Mouse (Mus musculus) cerebellum, adult 18-20 months (tissue): Measurements from ENCODE around the gene Fuca1.

Source experiments
- DNase-seq, 2 experiments: peaks; one replicate each; pipeline ENCODE4 v3.0.0; 2021

Gene Fuca1

DNA sequence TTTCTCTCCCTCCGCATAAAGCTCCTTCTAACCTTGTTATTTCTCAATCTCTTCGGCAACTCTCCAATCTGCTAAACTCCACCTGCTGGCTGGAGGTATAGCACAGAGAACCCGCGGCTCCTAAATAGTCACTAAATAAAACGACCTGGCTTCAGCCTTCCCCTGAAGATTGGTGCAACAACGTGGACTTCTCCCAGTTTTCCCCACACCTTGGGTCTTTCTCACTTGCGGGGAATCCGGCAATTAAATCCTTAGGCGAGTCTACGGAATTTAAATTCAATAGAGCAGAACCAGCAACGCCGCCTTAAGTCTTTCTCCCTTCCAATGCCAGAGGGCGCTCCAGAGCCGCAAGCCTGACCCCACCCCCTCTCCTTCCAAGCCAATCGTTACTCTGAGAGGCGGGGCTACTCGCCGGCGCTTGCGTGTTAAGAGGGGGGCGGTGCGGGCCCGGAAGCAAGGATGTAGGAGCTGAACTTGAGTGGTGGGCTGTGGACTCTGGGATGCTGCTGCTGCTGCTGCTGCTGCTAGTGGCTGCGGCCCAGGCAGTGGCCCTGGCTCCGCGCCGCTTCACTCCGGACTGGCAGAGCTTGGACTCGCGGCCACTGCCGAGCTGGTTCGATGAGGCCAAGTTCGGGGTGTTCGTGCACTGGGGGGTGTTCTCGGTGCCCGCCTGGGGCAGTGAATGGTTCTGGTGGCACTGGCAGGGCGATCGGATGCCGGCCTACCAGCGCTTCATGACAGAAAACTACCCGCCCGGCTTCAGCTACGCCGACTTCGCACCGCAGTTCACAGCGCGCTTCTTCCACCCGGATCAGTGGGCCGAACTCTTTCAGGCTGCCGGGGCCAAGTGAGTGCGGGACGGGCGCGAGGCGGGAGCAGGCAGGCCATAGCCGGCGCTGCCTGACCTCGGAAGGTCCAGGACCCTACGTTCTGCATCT is at the start of gene Fuca1:
Gene Fuca1 (plus strand): TSS at position 432 of the 938 bp plus-strand sequence.
- DNase-seq = peak; percentile 95 to 97

DNA sequence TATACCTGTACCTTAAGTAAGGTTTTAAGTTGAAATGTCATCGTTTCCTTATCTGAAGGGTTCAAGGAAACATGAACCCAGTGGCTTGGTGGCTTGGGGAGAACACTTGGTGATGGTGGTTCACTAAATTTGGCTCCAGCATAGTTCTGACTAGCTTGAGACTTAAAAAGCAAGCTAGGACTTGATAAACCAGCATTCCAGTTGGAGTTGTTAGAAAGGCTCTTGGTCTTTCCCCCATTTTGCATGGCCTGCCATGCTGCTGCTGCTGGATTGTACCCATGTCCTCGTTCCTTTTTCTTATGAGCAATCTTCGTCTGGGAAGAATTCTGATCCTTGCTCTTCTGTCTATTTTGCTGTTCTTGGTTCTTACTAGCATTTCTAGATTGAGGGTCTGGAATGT is 48.5 kb upstream of the Fuca1 start:
- no peak for DNase-seq

GRCm38 (mm10) chr4:135872589-135873391 is 47.7 kb upstream of the Fuca1 start:
- DNase-seq = no peak

DNA sequence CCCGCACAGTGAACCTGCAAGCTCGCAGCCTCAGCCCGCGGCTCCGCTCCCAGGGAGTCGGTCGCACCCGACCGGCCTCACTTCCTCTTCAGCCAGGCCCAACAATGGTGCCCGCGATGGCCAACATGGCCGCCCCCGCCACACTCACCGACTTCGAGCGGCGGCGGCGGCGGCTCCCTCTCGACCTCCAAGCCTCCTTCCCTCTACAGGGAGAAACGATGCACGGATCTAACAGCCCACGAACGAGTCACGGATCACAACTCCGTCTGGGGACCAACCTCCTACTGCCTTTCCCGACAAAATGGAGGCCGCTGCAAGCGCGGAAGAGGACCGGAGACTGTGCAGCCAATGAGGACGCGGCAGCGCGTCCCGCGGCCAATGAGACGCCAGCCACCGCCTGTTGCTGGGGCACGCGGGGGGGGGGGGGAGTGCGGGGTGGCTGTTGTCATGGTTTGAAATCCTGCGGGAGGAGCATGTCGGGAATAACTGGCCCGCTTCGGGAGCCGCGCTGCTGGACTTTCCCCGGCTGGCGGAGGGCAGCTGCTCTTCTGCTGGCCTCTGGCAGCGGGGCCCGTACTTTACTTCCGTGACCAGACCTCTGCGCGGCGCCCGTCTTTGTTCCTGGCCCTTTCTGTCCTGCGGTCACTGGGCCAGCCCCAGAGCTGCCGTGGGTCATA is 46.9 kb upstream of the Fuca1 start, which contains the start of gene Pnrc2:
Gene Pnrc2 (minus strand): TSS at position 325 of the 677 bp plus-strand sequence.
- peak; percentile 87 to 90 for DNase-seq

GRCm38 (mm10) chr4:135874564-135875535 is 45.7 kb upstream of the Fuca1 start:
- no peak for DNase-seq

GRCm38 (mm10) chr4:135875546-135875945 is 45.0 kb upstream of the Fuca1 start:
- DNase-seq = no peak

- DNase-seq = peak; percentile 18 to 34
These were observed 44.4 kb upstream of the Fuca1 start for GRCm38 (mm10) chr4:135875991-135876582.

DNA sequence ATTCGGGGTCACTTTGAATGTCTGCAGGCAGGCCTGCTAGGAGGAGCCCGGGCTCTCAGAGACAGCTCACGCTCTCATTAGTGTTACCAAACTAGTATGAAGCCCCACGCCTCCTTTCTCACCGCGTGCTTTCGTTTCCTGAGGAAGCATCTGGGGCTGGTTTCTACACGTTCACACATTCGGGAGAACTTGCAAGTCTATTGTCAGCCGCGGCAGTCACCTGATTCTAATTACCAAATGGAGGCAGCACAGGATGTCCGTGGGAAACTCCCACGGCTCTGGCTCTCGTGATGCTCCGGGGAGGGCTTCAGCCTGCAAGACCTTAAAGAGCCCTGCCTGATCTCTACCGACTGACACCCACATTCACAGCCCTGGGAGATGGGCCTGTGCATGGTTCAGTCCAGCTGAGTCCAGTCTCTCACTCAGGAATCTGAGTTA is 43.9 kb upstream of the Fuca1 start:
- peak; percentile 63 to 65 for DNase-seq

GRCm38 (mm10) chr4:135877742-135878141 is 42.8 kb upstream of the Fuca1 start:
- peak in 1 of 2 experiments; percentile 21 for DNase-seq

DNA sequence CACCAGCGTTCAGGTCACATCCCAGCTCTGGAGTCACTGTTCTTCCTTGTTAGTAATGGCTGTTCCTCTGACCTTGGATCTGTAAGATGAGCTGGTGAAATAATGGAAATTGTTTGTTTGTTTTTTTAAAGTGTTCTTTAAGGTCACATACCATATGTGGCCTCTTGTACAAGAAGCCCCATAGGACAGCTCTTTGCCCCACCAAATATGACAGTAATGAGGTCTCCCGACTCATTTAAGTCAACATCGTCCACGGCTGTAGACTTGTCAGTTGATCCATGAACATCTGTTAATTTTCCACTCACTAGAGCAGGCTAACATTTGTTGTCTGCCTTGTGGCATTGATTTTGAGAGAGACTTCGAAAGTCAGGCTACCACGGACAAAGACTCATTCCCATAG is 41.5 kb upstream of the Fuca1 start:
- no peak for DNase-seq

DNA sequence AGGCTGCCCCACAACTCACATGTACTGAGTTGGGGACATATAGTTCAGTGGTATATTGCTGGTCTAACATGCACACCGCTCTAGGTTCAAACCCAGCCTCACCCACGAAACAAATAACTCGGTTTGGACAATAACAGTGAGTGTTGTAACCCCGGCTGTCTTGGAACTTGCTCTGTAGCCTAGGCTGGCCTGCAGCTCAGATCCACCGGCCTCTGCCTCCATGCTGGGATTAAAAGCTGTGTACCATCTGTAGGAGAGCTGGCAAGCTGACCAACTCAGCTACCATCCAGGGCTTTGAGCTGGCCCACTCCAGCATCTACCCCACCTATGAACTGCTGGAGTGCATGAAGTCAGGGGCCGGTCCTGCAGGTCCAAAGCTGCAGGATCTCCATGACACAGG is 40.5 kb upstream of the Fuca1 start:
- DNase-seq = no peak

DNA sequence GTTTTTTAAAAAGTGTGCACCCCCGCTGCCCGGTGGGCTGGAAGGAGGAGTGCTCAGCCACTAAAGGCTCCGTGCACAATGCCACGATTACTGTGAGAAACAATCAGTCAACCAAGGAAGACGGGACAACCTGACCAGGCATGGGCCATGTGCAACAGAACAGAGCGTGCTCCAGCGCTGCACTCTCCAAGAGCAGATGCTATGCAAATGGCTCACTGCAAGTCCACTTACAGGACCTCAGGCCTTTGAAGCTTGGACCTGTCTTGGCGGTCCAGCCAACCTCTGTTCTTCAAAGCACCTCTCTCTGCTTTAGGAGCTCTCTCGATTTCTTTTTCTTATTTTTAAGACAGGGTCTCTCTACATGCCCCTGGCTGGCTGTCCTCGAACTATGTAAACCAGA is 40.0 kb upstream of the Fuca1 start:
- DNase-seq = no peak

DNA sequence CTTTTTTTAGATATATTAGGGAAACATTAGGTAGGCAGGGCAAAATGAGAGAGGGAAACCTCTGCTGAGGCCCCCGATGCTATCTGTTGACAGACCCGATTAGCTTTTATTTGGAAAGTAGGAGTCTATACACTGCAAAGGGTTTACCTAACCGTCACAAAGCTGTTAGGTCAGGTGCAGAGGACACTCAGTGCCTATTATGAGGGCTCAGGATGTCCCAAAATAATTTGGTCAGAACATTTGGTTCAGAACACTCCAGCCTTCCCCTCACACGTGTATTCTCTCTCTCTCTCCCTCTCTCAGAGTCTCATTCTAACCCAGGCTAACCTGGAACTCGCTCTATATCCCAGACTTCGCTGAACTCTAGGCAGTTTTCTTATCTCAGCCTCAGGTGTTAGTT is 38.5 kb upstream of the Fuca1 start:
- DNase-seq = no peak

DNA sequence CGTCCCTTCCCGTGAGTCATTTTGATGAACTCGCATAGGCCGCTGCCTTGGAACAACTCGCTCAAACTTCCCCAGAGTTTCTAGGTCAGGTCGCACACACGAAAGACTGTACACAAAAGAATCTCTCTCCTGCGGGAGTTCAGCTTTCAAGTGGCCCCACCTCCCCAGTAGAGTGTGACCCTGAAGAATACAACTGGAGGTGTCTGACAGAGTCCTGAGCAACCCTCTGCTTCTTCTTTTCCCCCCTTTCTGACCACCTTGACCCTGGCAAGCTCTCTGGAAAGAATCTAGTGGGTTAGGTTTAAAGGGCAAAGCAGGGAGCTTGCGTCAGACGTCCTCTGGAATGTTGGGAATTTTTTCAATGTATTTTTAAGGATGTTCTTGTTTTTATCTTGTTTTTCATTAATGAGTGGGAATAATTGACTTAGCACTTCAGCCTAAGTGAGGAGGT is 37.1 kb upstream of the Fuca1 start:
- no peak for DNase-seq

GRCm38 (mm10) chr4:135883881-135884516 is 36.5 kb upstream of the Fuca1 start:
- no peak for DNase-seq

- DNase-seq = no peak
These were observed 36.0 kb upstream of the Fuca1 start for GRCm38 (mm10) chr4:135884531-135884930.

DNA sequence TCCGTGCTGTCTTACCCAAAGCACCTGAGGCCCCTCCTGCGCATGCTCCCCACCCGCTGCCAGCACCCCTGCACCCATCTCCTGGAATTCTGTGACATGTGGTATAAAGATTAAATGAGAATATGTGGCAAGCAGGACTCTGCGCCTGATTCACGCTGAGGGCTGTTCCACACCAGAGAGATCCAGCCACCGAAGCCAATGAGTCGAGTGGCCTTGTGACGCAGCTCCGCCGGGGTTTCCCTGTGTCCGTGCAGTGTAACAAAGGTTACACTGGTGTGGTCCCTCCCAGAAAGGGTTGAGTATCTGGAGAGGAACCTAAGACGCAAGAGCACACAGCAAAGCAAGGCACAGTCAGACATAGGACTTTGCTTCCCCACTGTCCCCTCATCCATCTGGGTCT is 34.9 kb upstream of the Fuca1 start:
- DNase-seq = no peak

- DNase-seq = no peak
These were observed 34.4 kb upstream of the Fuca1 start for GRCm38 (mm10) chr4:135886184-135886583.

DNA sequence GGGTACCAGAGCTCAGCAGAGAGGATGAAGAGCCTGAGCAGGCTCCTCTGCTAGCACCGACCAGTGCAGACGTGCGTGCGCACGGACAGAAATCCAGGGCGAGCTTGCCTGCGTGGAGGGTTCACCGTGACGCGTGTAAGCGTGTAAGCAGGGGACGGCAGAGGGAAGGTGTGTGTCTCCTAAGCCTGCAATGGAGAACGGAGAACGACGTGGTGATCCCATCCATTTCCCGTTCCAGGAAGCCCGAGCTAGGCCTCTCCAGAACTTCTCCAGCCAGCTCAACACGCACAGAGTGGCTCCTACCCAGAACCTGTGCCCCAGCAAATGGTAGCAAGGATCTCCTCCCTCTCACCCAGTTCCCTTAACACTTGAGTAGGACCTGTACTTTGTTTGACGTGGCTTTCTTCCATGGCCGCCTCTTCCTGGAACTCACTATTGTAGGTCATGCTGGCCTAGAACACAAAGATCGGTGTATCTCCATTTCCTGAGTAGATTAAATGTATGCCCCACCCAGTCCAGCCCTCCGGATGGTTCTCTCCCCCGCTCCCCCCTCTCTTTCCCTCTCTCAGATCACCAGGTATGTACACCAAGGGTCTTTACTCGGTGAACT is 32.0 kb upstream of the Fuca1 start:
- DNase-seq = no peak

- no peak for DNase-seq
These were observed 31.2 kb upstream of the Fuca1 start for GRCm38 (mm10) chr4:135889146-135889883.
